Mouse (Mus musculus) embryonic fibroblast, embryonic 13.5 days (primary cell): Measurements from ENCODE around the gene Grin2a.

Experiments
- CTCF ChIP-seq: IDR thresholded peaks from 2 replicates; pipeline ENCODE4 v1.5.1; 2011; ENCODE audit warnings: mild to moderate bottlenecking, control low read depth, low read length, moderate library complexity, borderline replicate concordance; ENCODE audit not compliant: insufficient read depth
- POLR2A ChIP-seq: IDR thresholded peaks from 2 replicates; pipeline ENCODE4 v1.6.1; 2011; ENCODE audit warnings: low read depth, mild to moderate bottlenecking, control low read depth, low read length, moderate library complexity

GRCm38 (mm10) chr16:9851265-9851988 is 143.9 kb downstream of the Grin2a start:
- no peak for TF ChIP-seq CTCF
- TF ChIP-seq POLR2A: no peak
